Mouse (Mus musculus) Muller cell, postnatal 12 days (primary cell): ENCODE measurements at regions not wholly inside any gene's neighbourhood (a gene's known extent, or its start where the extent isn't known, plus 50 kb on each side); places are given as distances from the start of the nearest gene placed in this dataset.

ENCODE experiments used
- DNase-seq: peaks from one replicate; pipeline ENCODE4 v3.0.0-alpha.2; 2015; ENCODE audit errors: inconsistent ontology term

GRCm38 (mm10) chr14:76613604-76614003 lies 56.9 kb upstream of the Serp2 start:
- no peak for DNase-seq

DNA sequence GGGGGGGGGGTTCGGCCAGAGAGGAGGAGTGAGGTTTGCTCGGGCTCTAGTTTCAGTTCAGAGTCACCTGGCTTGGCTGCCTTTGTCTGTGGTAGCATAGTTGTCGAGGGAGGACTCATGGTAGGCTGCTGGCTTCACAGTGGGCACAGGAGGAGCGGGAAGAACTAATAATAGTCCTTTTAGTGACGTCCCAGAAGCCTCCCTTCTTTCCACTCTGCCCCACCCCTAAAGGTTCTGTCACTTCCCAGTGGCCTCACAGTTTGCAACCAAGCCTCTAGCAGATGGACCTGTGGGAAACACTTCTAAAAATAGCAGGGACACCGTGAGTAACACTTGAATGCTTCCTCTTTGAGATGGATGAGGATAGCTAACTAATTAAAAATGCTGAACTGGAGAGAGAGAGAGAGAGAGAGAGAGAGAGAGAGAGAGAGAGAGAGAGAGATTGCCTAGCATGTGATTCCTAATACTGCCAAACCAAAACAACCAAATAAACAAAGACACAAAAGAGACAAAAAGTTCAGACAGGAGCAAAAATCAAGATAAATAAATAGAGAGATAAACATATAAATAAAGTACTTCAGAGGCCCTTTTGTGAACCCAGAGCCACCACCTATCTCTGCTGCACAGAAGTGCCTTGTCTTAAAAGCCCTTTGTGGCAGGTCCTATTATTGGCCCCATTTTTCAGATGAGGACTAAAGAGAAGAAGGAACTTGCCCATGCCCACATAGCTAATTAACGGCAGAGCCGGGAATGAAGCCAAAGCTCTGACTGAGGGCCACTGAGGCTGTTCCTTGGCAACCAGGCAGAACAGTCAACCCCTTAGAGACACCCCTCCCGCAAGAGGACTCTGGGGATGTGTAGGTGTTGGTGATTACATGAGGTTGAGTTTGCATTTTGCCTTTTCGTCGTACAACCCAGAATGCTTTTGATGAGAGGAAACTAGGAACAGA lies 54.0 kb upstream of the Serp2 start:
- peak; percentile 73 for DNase-seq
